Mouse (Mus musculus) urinary bladder, postnatal 10 days (tissue): ENCODE data around the gene Elmod3.

Experiments
- DNase-seq: peaks from one replicate; pipeline ENCODE4 v3.0.0; 2022; ENCODE audit warnings: low spot score

The Elmod3 gene

GRCm38 (mm10) chr6:72597956-72598753 lies at the start of gene Elmod3, which contains the start of gene Retsat:
Gene Elmod3, minus strand, starts transcription at chr6:72598413.
Gene Retsat, plus strand, starts transcription at chr6:72598475.
- DNase-seq = peak; percentile 87

- DNase-seq = peak; percentile 28
These were observed 49.2 kb upstream of the Elmod3 start for GRCm38 (mm10) chr6:72647383-72647820.

- no peak for DNase-seq
These were observed 47.2 kb upstream of the Elmod3 start for GRCm38 (mm10) chr6:72645364-72645763.

GRCm38 (mm10) chr6:72644576-72644975 lies 46.4 kb upstream of the Elmod3 start:
- DNase-seq = no peak

- no peak for DNase-seq
These were observed 43.2 kb upstream of the Elmod3 start for GRCm38 (mm10) chr6:72641218-72641954.

GRCm38 (mm10) chr6:72636940-72637339 lies 38.7 kb upstream of the Elmod3 start:
- DNase-seq = no peak

- DNase-seq = no peak
These were observed 37.7 kb upstream of the Elmod3 start for GRCm38 (mm10) chr6:72635760-72636431.

- DNase-seq = no peak
These were observed 36.1 kb upstream of the Elmod3 start for GRCm38 (mm10) chr6:72634311-72634710.

- DNase-seq = no peak
These were observed 33.5 kb upstream of the Elmod3 start for GRCm38 (mm10) chr6:72631700-72632099.

GRCm38 (mm10) chr6:72630961-72631360 lies 32.7 kb upstream of the Elmod3 start:
- no peak for DNase-seq

GRCm38 (mm10) chr6:72630370-72630769 lies 32.2 kb upstream of the Elmod3 start:
- DNase-seq = no peak

GRCm38 (mm10) chr6:72627276-72627675 lies 29.1 kb upstream of the Elmod3 start:
- no peak for DNase-seq

- no peak for DNase-seq
These were observed 28.2 kb upstream of the Elmod3 start for GRCm38 (mm10) chr6:72626391-72626790.

GRCm38 (mm10) chr6:72623661-72624402 lies 25.6 kb upstream of the Elmod3 start:
- DNase-seq = no peak

- DNase-seq = no peak
These were observed 24.7 kb upstream of the Elmod3 start for GRCm38 (mm10) chr6:72622917-72623316.

GRCm38 (mm10) chr6:72620920-72621319 lies 22.7 kb upstream of the Elmod3 start:
- DNase-seq = no peak

GRCm38 (mm10) chr6:72619734-72620532 lies 21.7 kb upstream of the Elmod3 start:
- no peak for DNase-seq

GRCm38 (mm10) chr6:72616643-72617288 lies 18.6 kb upstream of the Elmod3 start, which contains the start of gene Tgoln1:
Gene Tgoln1, minus strand, starts transcription at chr6:72617000.
- peak; percentile 64 for DNase-seq

GRCm38 (mm10) chr6:72615561-72616375 lies 17.6 kb upstream of the Elmod3 start:
- no peak for DNase-seq
